ENCODE assay signal across 8 mouse cellular contexts in the genomic region with DNA sequence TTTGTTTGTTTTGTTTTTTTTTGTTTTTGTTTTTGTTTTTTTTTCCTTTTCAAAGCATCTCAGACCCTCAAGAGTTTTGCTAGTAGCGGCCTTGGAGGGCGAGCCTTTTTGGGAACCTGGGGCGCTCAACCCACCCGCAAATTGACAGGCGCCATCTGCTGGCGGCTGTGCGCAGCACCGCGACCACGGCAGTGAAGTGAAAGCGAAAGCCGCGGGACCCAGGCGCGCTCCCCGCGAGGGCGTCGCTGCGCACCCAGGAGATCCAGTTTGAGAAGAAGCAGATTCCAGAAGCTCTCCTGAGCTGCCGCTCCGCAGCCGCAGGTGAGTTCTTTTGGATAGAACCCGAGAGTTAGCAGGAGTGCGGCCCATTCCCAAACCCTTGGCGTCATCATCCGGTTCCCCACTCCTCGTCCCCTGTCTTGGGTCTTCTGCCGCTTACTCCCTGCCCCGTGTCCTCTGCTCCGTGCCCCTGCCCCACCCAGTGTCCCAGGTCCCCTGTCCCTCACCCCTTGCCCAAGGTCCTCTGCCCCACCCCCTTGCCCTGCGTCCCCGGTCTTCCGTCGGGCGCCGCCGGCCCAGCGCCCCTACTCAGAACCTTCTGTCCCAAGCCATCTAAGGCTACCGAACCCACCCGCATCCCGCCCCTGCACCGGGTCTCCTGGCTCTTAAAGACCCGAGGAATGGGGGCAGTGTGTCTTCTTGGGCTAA. TPM values are rescaled to one million over a fixed set of nuclear protein-coding genes. Genes with fewer than 3 reads are reported as not detected.
A peak's percentile ranks its signal among the peaks of the same experiment; 100 is the strongest.
DNase-seq lines count a peak whose midpoint lies in the region; ATAC-seq and TF ChIP-seq lines count a peak whose summit lies in the region.

No protein-coding gene starts in this region.

- no peak overlapping the region for H3K27ac ChIP-seq in embryonic facial prominence, embryonic 11.5 days (replicated peaks; ENCODE audit: low read depth, low read length)
- peak overlapping the region; percentile 98 for H3K27ac ChIP-seq in heart, adult 2 months
- peak overlapping the region; percentile 63; the same call in 1 of the 2 replicates for H3K27ac ChIP-seq in kidney, adult 2 months (ENCODE audit: insufficient read depth, low read depth, low read length)
- H3K27ac ChIP-seq in limb, embryonic 11.5 days (replicated peaks; ENCODE audit: low read depth, low read length), result no peak overlapping the region
- H3K27ac ChIP-seq in midbrain, embryonic 12.5 days (replicated peaks), result no peak overlapping the region

- TF ChIP-seq EP300 in heart, adult 2 months (IDR thresholded peaks at IDR 0.05; ENCODE audit: insufficient read depth, low read depth, low read length), result no peak

- intact Hi-C loops in heart, adult 2 months (cut with DNase I), result loop anchor here (1.0 kb wide), 2 partner anchors 17 to 34 kb away; a partner anchor contains a TSS

- H3K9me3 ChIP-seq in embryonic facial prominence, embryonic 11.5 days (replicated peaks; ENCODE audit: control insufficient read depth, low read length), result no peaks in the 10 kb centered on the region
- no peaks in the 10 kb centered on the region for H3K9me3 ChIP-seq in limb, embryonic 11.5 days (ENCODE audit: control insufficient read depth, low read length)
- no peaks in the 10 kb centered on the region for H3K9me3 ChIP-seq in midbrain, embryonic 12.5 days

- TF ChIP-seq POLR2A in heart, adult 2 months (IDR thresholded peaks at IDR 0.05; ENCODE audit: insufficient read depth, low read depth, low read length), result peak; percentile 68
- TF ChIP-seq POLR2A in kidney, adult 2 months (IDR thresholded peaks at IDR 0.05; ENCODE audit: low read depth, low read length), result peak; percentile 28

- peak overlapping the region; percentile 59 for H3K4me2 ChIP-seq in embryonic facial prominence, embryonic 11.5 days (ENCODE audit: low read depth, low read length)
- peak overlapping the region; percentile 61 for H3K4me2 ChIP-seq in limb, embryonic 11.5 days (ENCODE audit: low read depth, severe bottlenecking)
- H3K4me2 ChIP-seq in midbrain, embryonic 12.5 days (replicated peaks), result peak overlapping the region; percentile 86

- H3K9ac ChIP-seq in embryonic facial prominence, embryonic 11.5 days (replicated peaks; ENCODE audit: low read length), result peak overlapping the region; percentile 40
- H3K9ac ChIP-seq in heart, adult 2 months (ENCODE audit: low read depth, low read length), result peak overlapping the region; percentile 74
- peak overlapping the region; percentile 56 for H3K9ac ChIP-seq in limb, embryonic 11.5 days (ENCODE audit: low read length)
- peak overlapping the region; percentile 61 for H3K9ac ChIP-seq in midbrain, embryonic 12.5 days (replicated peaks)

- DNase-seq in adrenal gland, postnatal 14 days, result peak; percentile 94
- DNase-seq in embryonic facial prominence, embryonic 11.5 days (ENCODE audit: low spot score), result peak; percentile 85
- peak; percentile 93 to 96 for DNase-seq in heart, adult 2 months
- peak; percentile 93 for DNase-seq in kidney, adult 2 months
- DNase-seq in limb, embryonic 11.5 days (ENCODE audit: low spot score), result peak; percentile 90
- DNase-seq in right cerebral cortex, postnatal 4 days, result peak; percentile 87
- peak; percentile 44 for DNase-seq in yolk sac, embryonic 10.5 days (ENCODE audit: low spot score)

- TF ChIP-seq CTCF in heart, adult 2 months (IDR thresholded peaks at IDR 0.05), result peak; percentile 99
- TF ChIP-seq CTCF in kidney, adult 2 months (conservative IDR thresholded peaks at IDR 0.05; ENCODE audit: insufficient read depth, insufficient read length, low read depth, low read length), result peak; percentile 80

- peaks cover 29% of the 10 kb centered on the region for H3K27me3 ChIP-seq in embryonic facial prominence, embryonic 11.5 days (ENCODE audit: control insufficient read depth, insufficient read depth, low read length)
- no peaks in the 10 kb centered on the region for H3K27me3 ChIP-seq in heart, adult 2 months (ENCODE audit: control insufficient read depth, insufficient read depth, low read length)
- no peaks in the 10 kb centered on the region for H3K27me3 ChIP-seq in kidney, adult 2 months (replicated peaks; ENCODE audit: control insufficient read depth, insufficient read depth, low read length)
- H3K27me3 ChIP-seq in limb, embryonic 11.5 days (ENCODE audit: control insufficient read depth, insufficient read depth, low read length), result peaks cover 32% of the 10 kb centered on the region
- H3K27me3 ChIP-seq in midbrain, embryonic 12.5 days, result peaks cover 80% of the 10 kb centered on the region

- H3K4me1 ChIP-seq in embryonic facial prominence, embryonic 11.5 days (ENCODE audit: control insufficient read depth, insufficient read depth, low read length), result no peaks in the 10 kb centered on the region
- peaks cover 2% of the 10 kb centered on the region for H3K4me1 ChIP-seq in heart, adult 2 months (ENCODE audit: control insufficient read depth, insufficient read depth, low read length)
- H3K4me1 ChIP-seq in kidney, adult 2 months (ENCODE audit: control insufficient read depth, insufficient read depth, low read length), result peaks cover 6% of the 10 kb centered on the region; the same call in 1 of the 2 replicates
- H3K4me1 ChIP-seq in limb, embryonic 11.5 days (ENCODE audit: control insufficient read depth, insufficient read depth, low read length), result no peaks in the 10 kb centered on the region
- H3K4me1 ChIP-seq in midbrain, embryonic 12.5 days, result peaks cover 10% of the 10 kb centered on the region

- no peaks in the 10 kb centered on the region for H3K36me3 ChIP-seq in embryonic facial prominence, embryonic 11.5 days (replicated peaks; ENCODE audit: control insufficient read depth, insufficient read depth, low read depth, low read length)
- peaks cover 5% of the 10 kb centered on the region; the same call in 1 of the 2 replicates for H3K36me3 ChIP-seq in heart, adult 2 months (ENCODE audit: control insufficient read depth, insufficient read depth, low read length)
- H3K36me3 ChIP-seq in kidney, adult 2 months (ENCODE audit: control insufficient read depth, insufficient read depth, low read length), result no peaks in the 10 kb centered on the region
- no peaks in the 10 kb centered on the region for H3K36me3 ChIP-seq in limb, embryonic 11.5 days (ENCODE audit: control insufficient read depth, insufficient read depth, low read length)
- H3K36me3 ChIP-seq in midbrain, embryonic 12.5 days, result no peaks in the 10 kb centered on the region

- peak overlapping the region; percentile 59 for H3K4me3 ChIP-seq in embryonic facial prominence, embryonic 11.5 days (ENCODE audit: low read depth, low read length)
- H3K4me3 ChIP-seq in heart, adult 2 months, result peak overlapping the region; percentile 65
- H3K4me3 ChIP-seq in kidney, adult 2 months (ENCODE audit: insufficient read depth, low read depth, low read length), result peak overlapping the region; percentile 94
- H3K4me3 ChIP-seq in limb, embryonic 11.5 days (ENCODE audit: low read depth, low read length), result peak overlapping the region; percentile 57
- peak overlapping the region; percentile 56 for H3K4me3 ChIP-seq in midbrain, embryonic 12.5 days

- under 1% methylated on average over 44 of the region's 44 CpGs for WGBS in embryonic facial prominence, embryonic 11.5 days
- under 1% methylated on average over 44 of the region's 44 CpGs for WGBS in heart, adult 2 months
- under 1% methylated on average over 44 of the region's 44 CpGs for WGBS in kidney, adult 2 months
- under 1% methylated on average over 44 of the region's 44 CpGs for WGBS in limb, embryonic 11.5 days
- WGBS in midbrain, embryonic 12.5 days, result under 1% methylated on average over 44 of the region's 44 CpGs

- ATAC-seq in embryonic facial prominence, embryonic 11.5 days (replicated peaks; ENCODE audit: insufficient number of reproducible peaks, low FRiP score, low TSS enrichment, low read depth), result no peak
- no peak; the same call in 1 of the 2 replicates for ATAC-seq in limb, embryonic 11.5 days (ENCODE audit: insufficient number of reproducible peaks, low FRiP score, low TSS enrichment, low read depth)
- no peak for ATAC-seq in midbrain, embryonic 12.5 days (ENCODE audit: low FRiP score, low read depth)

- no peaks in the 10 kb centered on the region for H3K79me2 ChIP-seq in heart, adult 2 months (replicated peaks; ENCODE audit: control insufficient read depth, insufficient read depth, low read length)

RNA-seq across cellular contexts. Expression of a gene that starts 1.1 kb away (rescaled TPM):
- 33.2 and 34.9 TPM in 2 replicates for total RNA-seq in adrenal gland, postnatal 14 days (2021)
- polyA plus RNA-seq in embryonic facial prominence, embryonic 11.5 days (2014; fragmentation: Nextera tagmentation; extraction: Ambion mirVana), result 0.77 and 1.2 TPM in 2 replicates
- 10 to 100 TPM; 26.1 to 31.2 TPM for total RNA-seq in heart, adult 2 months (2021)
- polyA plus RNA-seq in heart, adult 2 months (2012; rRNA removed), result 25.0 and 26.5 TPM in 2 replicates
- polyA plus RNA-seq in kidney, adult 2 months (2012; rRNA removed), result 25.0 and 29.2 TPM in 2 replicates
- polyA plus RNA-seq in limb, embryonic 11.5 days (2014; fragmentation: Nextera tagmentation; extraction: Ambion mirVana), result 0.55 and 1.1 TPM in 2 replicates
- 0.79 and 0.82 TPM in 2 replicates for polyA plus RNA-seq in midbrain, embryonic 12.5 days (2016; fragmentation: Nextera tagmentation; extraction: Ambion mirVana)

RNA-seq across cellular contexts. Expression of a gene that starts 6.9 kb away (rescaled TPM):
- 21.0 and 33.6 TPM in 2 replicates for total RNA-seq in adrenal gland, postnatal 14 days (2021)
- polyA plus RNA-seq in embryonic facial prominence, embryonic 11.5 days (2014; fragmentation: Nextera tagmentation; extraction: Ambion mirVana), result 1.7 and 2.1 TPM in 2 replicates
- 10 to 100 TPM; 12.3 to 18.9 TPM for total RNA-seq in heart, adult 2 months (2021)
- polyA plus RNA-seq in heart, adult 2 months (2012; rRNA removed), result 33.5 and 44.2 TPM in 2 replicates
- 34.2 and 58.1 TPM in 2 replicates for polyA plus RNA-seq in kidney, adult 2 months (2012; rRNA removed)
- polyA plus RNA-seq in limb, embryonic 11.5 days (2014; fragmentation: Nextera tagmentation; extraction: Ambion mirVana), result 1.7 and 1.9 TPM in 2 replicates
- 1.6 and 2.1 TPM in 2 replicates for polyA plus RNA-seq in midbrain, embryonic 12.5 days (2016; fragmentation: Nextera tagmentation; extraction: Ambion mirVana)

RNA-seq across cellular contexts. Expression of a gene that starts 16.9 kb away (rescaled TPM):
- 6.9 and 12.2 TPM in 2 replicates for total RNA-seq in adrenal gland, postnatal 14 days (2021)
- polyA plus RNA-seq in embryonic facial prominence, embryonic 11.5 days (2014; fragmentation: Nextera tagmentation; extraction: Ambion mirVana), result 0.67 and 1.1 TPM in 2 replicates
- total RNA-seq in heart, adult 2 months (2021), result 10 to 100 TPM in 1 of 2 experiments, 1 to 10 TPM in 1; 6.9 to 13.5 TPM
- 16.0 and 20.5 TPM in 2 replicates for polyA plus RNA-seq in heart, adult 2 months (2012; rRNA removed)
- polyA plus RNA-seq in kidney, adult 2 months (2012; rRNA removed), result 21.5 and 32.3 TPM in 2 replicates
- polyA plus RNA-seq in limb, embryonic 11.5 days (2014; fragmentation: Nextera tagmentation; extraction: Ambion mirVana), result 0.45 and 2.2 TPM in 2 replicates
- 1.3 and 1.5 TPM in 2 replicates for polyA plus RNA-seq in midbrain, embryonic 12.5 days (2016; fragmentation: Nextera tagmentation; extraction: Ambion mirVana)

RNA-seq across cellular contexts. Expression of a gene that starts 17.1 kb away (rescaled TPM):
- total RNA-seq in adrenal gland, postnatal 14 days (2021), result 11.1 and 20.4 TPM in 2 replicates
- 2.3 and 2.6 TPM in 2 replicates for polyA plus RNA-seq in embryonic facial prominence, embryonic 11.5 days (2014; fragmentation: Nextera tagmentation; extraction: Ambion mirVana)
- total RNA-seq in heart, adult 2 months (2021), result 1 to 10 TPM; 3.4 to 7.2 TPM
- polyA plus RNA-seq in heart, adult 2 months (2012; rRNA removed), result 10.9 and 11.7 TPM in 2 replicates
- polyA plus RNA-seq in kidney, adult 2 months (2012; rRNA removed), result 14.5 and 19.4 TPM in 2 replicates
- polyA plus RNA-seq in limb, embryonic 11.5 days (2014; fragmentation: Nextera tagmentation; extraction: Ambion mirVana), result 2.4 and 3.1 TPM in 2 replicates
- polyA plus RNA-seq in midbrain, embryonic 12.5 days (2016; fragmentation: Nextera tagmentation; extraction: Ambion mirVana), result 1.4 and 1.8 TPM in 2 replicates

RNA-seq across cellular contexts. Expression of a gene that starts 34.2 kb away (rescaled TPM):
- 1.3 and 16.6 TPM in 2 replicates for total RNA-seq in adrenal gland, postnatal 14 days (2021)
- polyA plus RNA-seq in embryonic facial prominence, embryonic 11.5 days (2014; fragmentation: Nextera tagmentation; extraction: Ambion mirVana), result not detected in 2 replicates
- total RNA-seq in heart, adult 2 months (2021), result 1 to 10 TPM in 1 of 2 experiments, under 1 TPM in 1; 0.55 to 1.0 TPM
- 3.5 and 6.2 TPM in 2 replicates for polyA plus RNA-seq in heart, adult 2 months (2012; rRNA removed)
- polyA plus RNA-seq in kidney, adult 2 months (2012; rRNA removed), result 2.3 and 15.1 TPM in 2 replicates
- polyA plus RNA-seq in limb, embryonic 11.5 days (2014; fragmentation: Nextera tagmentation; extraction: Ambion mirVana), result not detected in 2 replicates
- not detected in 2 replicates for polyA plus RNA-seq in midbrain, embryonic 12.5 days (2016; fragmentation: Nextera tagmentation; extraction: Ambion mirVana)

Comparison
In these comparisons a context has a peak if more than half of its experiments do, and no peak if none do; other contexts are left out.
1. DNase-seq: peak in every context shown above with its lines; median percentile 94 in heart, adult 2 months; 94 in adrenal gland, postnatal 14 days; 93 in kidney, adult 2 months; 90 in limb, embryonic 11.5 days; 87 in right cerebral cortex, postnatal 4 days; 85 in embryonic facial prominence, embryonic 11.5 days; 44 in yolk sac, embryonic 10.5 days.
2. H3K27ac ChIP-seq: peak in heart, adult 2 months (single experiment) and kidney, adult 2 months (single experiment); none in embryonic facial prominence, embryonic 11.5 days (single experiment), limb, embryonic 11.5 days (single experiment) and midbrain, embryonic 12.5 days (single experiment).
3. RNA of a gene that starts 1.1 kb away (polyA plus RNA-seq): 25.0 to 29.2 TPM in kidney, adult 2 months and 25.0 to 26.5 TPM in heart, adult 2 months; 0.79 to 0.82 TPM in midbrain, embryonic 12.5 days, 0.77 to 1.2 TPM in embryonic facial prominence, embryonic 11.5 days and 0.55 to 1.1 TPM in limb, embryonic 11.5 days; every median in the first group is over 10 times any median in the second.
4. RNA of a gene that starts 6.9 kb away (polyA plus RNA-seq): 34.2 to 58.1 TPM in kidney, adult 2 months and 33.5 to 44.2 TPM in heart, adult 2 months; 1.7 to 2.1 TPM in embryonic facial prominence, embryonic 11.5 days, 1.6 to 2.1 TPM in midbrain, embryonic 12.5 days and 1.7 to 1.9 TPM in limb, embryonic 11.5 days; every median in the first group is over 10 times any median in the second.
5. Peak in every context shown above with its lines, with median percentiles within 50 percentile points of each other: H3K4me2 ChIP-seq, H3K4me3 ChIP-seq and H3K9ac ChIP-seq.